ENCODE assay signal across 8 mouse cellular contexts in genomic region chr1:55238496-55238895, GRCm38 (mm10). TPM values are rescaled to one million over a fixed set of nuclear protein-coding genes. Genes with fewer than 3 reads are reported as not detected.
DNase-seq lines count a peak whose midpoint lies in the region; ATAC-seq and TF ChIP-seq lines count a peak whose summit lies in the region.

No protein-coding gene starts in this region.

- DNase-seq in kidney, adult 2 months: no peak
- no peak for DNase-seq in kidney, adult 11 months
- DNase-seq in G1E (ENCODE audit: low spot score): no peak
- no peak for DNase-seq in gastrocnemius, adult 8-10 months (ENCODE audit: low spot score in 2 of 2)
- no peak for DNase-seq in left cerebral cortex, postnatal 25 days (ENCODE audit: low spot score in 2 of 2)
- no peak for DNase-seq in cerebellum, adult 8-10 months

- no peak for ATAC-seq in G1E (ENCODE audit: extremely low read depth, insufficient number of reproducible peaks, low FRiP score, poor library complexity, severe bottlenecking)
- no peak for ATAC-seq in forebrain, embryonic 13.5 days
- no peak for ATAC-seq in liver, embryonic 15.5 days (ENCODE audit: insufficient read depth)

- peak overlapping the region; percentile 88 for H3K9ac ChIP-seq in forebrain, embryonic 13.5 days
- H3K9ac ChIP-seq in liver, embryonic 15.5 days: peak overlapping the region; percentile 85

- intact Hi-C loops in left cerebral cortex, postnatal 25 days (cut with DNase I): loop anchor here (2.0 to 5.0 kb wide), 3 partner anchors 144 to 634 kb away; partner anchors contain the start of genes Hspd1 and Hspe1

- no peak for TF ChIP-seq CTCF in kidney, adult 2 months (conservative IDR thresholded peaks at IDR 0.05; ENCODE audit: insufficient read depth, insufficient read length, low read depth, low read length)
- TF ChIP-seq CTCF in G1E (IDR thresholded peaks at IDR 0.05; ENCODE audit: low read depth, low read length): no peak

- peak overlapping the region; percentile 99 for H3K4me2 ChIP-seq in forebrain, embryonic 13.5 days
- H3K4me2 ChIP-seq in liver, embryonic 15.5 days: peak overlapping the region; percentile 98

- peaks cover 11% of the 10 kb centered on the region for H3K4me1 ChIP-seq in kidney, adult 2 months (ENCODE audit: control insufficient read depth, insufficient read depth, low read length)
- H3K4me1 ChIP-seq in G1E (ENCODE audit: insufficient read depth, low read depth, low read length): peaks cover 58% of the 10 kb centered on the region
- H3K4me1 ChIP-seq in forebrain, embryonic 13.5 days: peaks cover 42% of the 10 kb centered on the region
- peaks cover 33% of the 10 kb centered on the region for H3K4me1 ChIP-seq in liver, embryonic 15.5 days (replicated peaks)

- no peak overlapping the region for H3K27ac ChIP-seq in kidney, adult 2 months (ENCODE audit: insufficient read depth, low read depth, low read length)
- H3K27ac ChIP-seq in forebrain, embryonic 13.5 days: no peak overlapping the region
- peak overlapping the region; percentile 90; the same call in 1 of the 2 replicates for H3K27ac ChIP-seq in liver, embryonic 15.5 days (replicated peaks)

- H3K36me3 ChIP-seq in kidney, adult 2 months (ENCODE audit: control insufficient read depth, insufficient read depth, low read length): no peaks in the 10 kb centered on the region; the same call in 1 of the 2 replicates
- peaks cover 40% of the 10 kb centered on the region for H3K36me3 ChIP-seq in G1E (replicated peaks)
- H3K36me3 ChIP-seq in forebrain, embryonic 13.5 days (ENCODE audit: poor library complexity, severe bottlenecking): no peaks in the 10 kb centered on the region
- 0 out of 2 replicates have a peak, but pooled peaks cover 9% of the 10 kb centered on the region for H3K36me3 ChIP-seq in liver, embryonic 15.5 days (replicated peaks)

- H3K9me3 ChIP-seq in G1E (replicated peaks): no peaks in the 10 kb centered on the region
- H3K9me3 ChIP-seq in forebrain, embryonic 13.5 days (replicated peaks): no peaks in the 10 kb centered on the region
- no peaks in the 10 kb centered on the region for H3K9me3 ChIP-seq in liver, embryonic 15.5 days (replicated peaks)

- no peaks in the 10 kb centered on the region for H3K27me3 ChIP-seq in kidney, adult 2 months (replicated peaks; ENCODE audit: control insufficient read depth, insufficient read depth, low read length)
- H3K27me3 ChIP-seq in G1E (ENCODE audit: insufficient read depth, low read length): peaks cover 2% of the 10 kb centered on the region
- no peaks in the 10 kb centered on the region for H3K27me3 ChIP-seq in forebrain, embryonic 13.5 days
- H3K27me3 ChIP-seq in liver, embryonic 15.5 days: no peaks in the 10 kb centered on the region

- 33% methylated on average over 13 of the region's 13 CpGs for WGBS in kidney, adult 2 months
- WGBS in forebrain, embryonic 13.5 days: 28% methylated on average over 13 of the region's 13 CpGs
- 23% methylated on average over 13 of the region's 13 CpGs for WGBS in liver, embryonic 15.5 days (ENCODE audit: insufficient replicate concordance)

- no peak for TF ChIP-seq POLR2A in kidney, adult 2 months (IDR thresholded peaks at IDR 0.05; ENCODE audit: low read depth, low read length)

- peak overlapping the region; percentile 70 for H3K4me3 ChIP-seq in kidney, adult 2 months (ENCODE audit: insufficient read depth, low read depth, low read length)
- H3K4me3 ChIP-seq in G1E (ENCODE audit: low read depth, low read length): peak overlapping the region; percentile 86
- H3K4me3 ChIP-seq in forebrain, embryonic 13.5 days: peak overlapping the region; percentile 83
- H3K4me3 ChIP-seq in liver, embryonic 15.5 days (replicated peaks): peak overlapping the region; percentile 88

RNA-seq across cellular contexts. Expression of gene Mars2, which starts 1.5 kb away (rescaled TPM):
- polyA plus RNA-seq in kidney, adult 2 months (2012; rRNA removed): 1.6 and 1.9 TPM in 2 replicates
- total RNA-seq in G1E (2014; fragmentation: Nextera tagmentation): 9.6 and 12.0 TPM in 2 replicates
- 12.4 and 13.3 TPM in 2 replicates for total RNA-seq in G1E (2017)
- 3.3 and 3.8 TPM in 2 replicates for polyA plus RNA-seq in G1E (2012)
- 3.4 and 3.8 TPM in 2 replicates for polyA plus RNA-seq in forebrain, embryonic 13.5 days (2015; fragmentation: Nextera tagmentation; extraction: Ambion mirVana)
- 1.5 and 1.8 TPM in 2 replicates for polyA plus RNA-seq in liver, embryonic 15.5 days (2015; fragmentation: Nextera tagmentation; extraction: Ambion mirVana)
- 1 to 10 TPM; 2.4 to 2.8 (median 2.8) TPM for total RNA-seq in gastrocnemius, adult 8-10 months (2022)
- 10 to 100 TPM in 1 of 2 experiments, 1 to 10 TPM in 1; 9.7 to 10.5 TPM for total RNA-seq in left cerebral cortex, postnatal 25 days (2021)

RNA-seq across cellular contexts. Expression of gene Rftn2, which starts 11.9 kb away (rescaled TPM):
- 1.7 and 2.2 TPM in 2 replicates for polyA plus RNA-seq in kidney, adult 2 months (2012; rRNA removed)
- total RNA-seq in G1E (2014; fragmentation: Nextera tagmentation) (1.6 and 2.5 TPM in 2 replicates), G1E (2017) (1.7 and 3.2 TPM in 2 replicates)
- 0.02 and 0.08 TPM in 2 replicates for polyA plus RNA-seq in G1E (2012)
- 10.7 and 11.1 TPM in 2 replicates for polyA plus RNA-seq in forebrain, embryonic 13.5 days (2015; fragmentation: Nextera tagmentation; extraction: Ambion mirVana)
- polyA plus RNA-seq in liver, embryonic 15.5 days (2015; fragmentation: Nextera tagmentation; extraction: Ambion mirVana): 0.58 and 0.67 TPM in 2 replicates
- 1 to 10 TPM; 2.2 to 4.0 (median 3.5) TPM for total RNA-seq in gastrocnemius, adult 8-10 months (2022)
- total RNA-seq in left cerebral cortex, postnatal 25 days (2021): 10 to 100 TPM; 20.6 to 21.7 TPM
